Mouse (Mus musculus) spleen, postnatal 0 days (tissue): ENCODE data around the gene Try5. TPM values are rescaled to one million over a fixed set of nuclear protein-coding genes. Genes with fewer than 3 reads are reported as not detected.

Source experiments
- polyA plus RNA-seq: library from polyadenylated mRNA; unstranded; fragments of >200 nt; fragmentation: Nextera tagmentation; extraction: Ambion mirVana; gene quantifications from 2 replicates; pipeline ENCODE4 v1.2.1, GENCODE M21; 2015

The Try5 gene
- polyA plus RNA-seq: 54.4 and 181 TPM in 2 replicates

DNA sequence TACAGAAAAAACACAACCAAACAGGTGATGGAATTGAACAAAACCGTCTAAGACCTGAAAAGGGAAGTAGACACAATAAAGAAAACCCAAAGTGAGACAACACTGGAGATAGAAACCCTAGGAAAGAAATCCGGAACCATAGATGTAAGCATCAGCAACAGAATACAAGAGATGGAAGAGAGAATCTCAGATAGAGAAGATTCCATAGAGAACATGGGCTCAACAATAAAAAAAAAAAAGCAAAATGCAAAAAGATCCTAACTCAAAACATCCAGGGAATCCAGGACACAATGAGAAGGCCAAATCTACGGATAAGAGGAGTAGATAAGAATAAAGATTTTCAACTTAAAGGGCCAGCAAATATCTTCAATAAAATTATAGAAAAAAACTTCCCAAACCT, at the start of gene Try5:
Try5 (minus strand) TSS at position 101 of the 400 bp plus-strand sequence.

GRCm38 (mm10) chr6:41353932-41354331, 37.3 kb upstream of the Try5 start, which contains the start of gene Try10:
Try10 (plus strand) TSS chr6:41354105.

GRCm38 (mm10) chr6:41301969-41302368, 14.7 kb downstream of the Try5 start, which contains the start of gene Try4:
Try4 (plus strand) TSS chr6:41302269.

Other genes starting within 250 kb of the Try5 start
- gene Try4, start 14.6 kb downstream of the Try5 start, polyA plus RNA-seq: 24.9 and 87.6 TPM in 2 replicates
- gene Try10, start 37.3 kb upstream of the Try5 start, polyA plus RNA-seq: 10.3 and 37.8 TPM in 2 replicates
- gene Prss3, start 60.8 kb upstream of the Try5 start, polyA plus RNA-seq: 11.8 and 54.9 TPM in 2 replicates
- gene Gm5771, start 75.5 kb upstream of the Try5 start, polyA plus RNA-seq: 18.9 and 83.1 TPM in 2 replicates
- 8.0 and 40.8 TPM in 2 replicates for gene Gm10334, start 129.3 kb upstream of the Try5 start, polyA plus RNA-seq
- 20.1 and 83.0 TPM in 2 replicates for gene Prss1, start 142.1 kb upstream of the Try5 start, polyA plus RNA-seq
- 28.5 and 81.9 TPM in 2 replicates for gene Prss2, start 204.9 kb upstream of the Try5 start, polyA plus RNA-seq